Mouse (Mus musculus) adrenal gland, adult 2 months (tissue): ENCODE results near the gene Gpr83. TPM values are rescaled to one million over a fixed set of nuclear protein-coding genes. Genes with fewer than 3 reads are reported as not detected.

Experiments
- DNase-seq: peaks from one replicate; pipeline ENCODE4 v3.0.0; 2021
- long read RNA-seq: library from polyadenylated mRNA; stranded (forward); transcript quantifications from one replicate; pipeline ENCODE4 v2.0.0, GENCODE M21; 2021
- polyA plus RNA-seq: library from polyadenylated mRNA; depleted of rRNA; stranded (reverse); fragments of >200 nt; gene quantifications from 2 replicates; pipeline ENCODE4 v1.2.3, GENCODE M21; 2012; rRNA removed
- total RNA-seq, 2 experiments: library from RNA; stranded (reverse); gene quantifications; 2 replicates each; pipeline ENCODE4 v1.2.3; 2021

The Gpr83 gene
- not detected for total RNA-seq
- 0.20 and 0.31 TPM in 2 replicates for polyA plus RNA-seq
- long read RNA-seq: 0 reads

GRCm38 (mm10) chr9:14859868-14860639, at the start of gene Gpr83:
Gene Gpr83, plus strand, starts transcription at chr9:14860210.
- peak; percentile 28 for DNase-seq

GRCm38 (mm10) chr9:14821396-14821795, 38.6 kb upstream of the Gpr83 start:
- no peak for DNase-seq

GRCm38 (mm10) chr9:14824840-14825239, 35.2 kb upstream of the Gpr83 start:
- no peak for DNase-seq

- no peak for DNase-seq
These were observed 32.1 kb upstream of the Gpr83 start for GRCm38 (mm10) chr9:14827875-14828274.

DNA sequence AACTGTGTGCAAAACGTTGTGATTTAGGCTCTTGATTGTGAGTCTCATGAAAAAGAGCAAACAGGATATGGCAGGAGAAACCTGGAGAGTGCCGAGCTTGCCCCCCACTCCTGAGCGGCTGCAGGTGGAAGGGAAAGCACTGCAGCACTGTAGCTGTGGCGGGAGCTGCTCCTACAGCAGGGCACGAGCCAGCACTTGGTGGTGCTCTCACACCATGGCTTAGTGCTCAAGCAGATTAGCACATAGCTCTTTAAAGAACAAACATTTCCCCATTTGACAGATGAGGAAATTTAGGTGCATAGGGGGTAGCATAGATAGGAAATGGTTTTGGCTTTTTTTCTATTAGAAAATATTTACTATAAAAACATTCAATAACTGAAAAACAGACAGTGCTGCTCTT, 28.0 kb upstream of the Gpr83 start:
- no peak for DNase-seq

DNA sequence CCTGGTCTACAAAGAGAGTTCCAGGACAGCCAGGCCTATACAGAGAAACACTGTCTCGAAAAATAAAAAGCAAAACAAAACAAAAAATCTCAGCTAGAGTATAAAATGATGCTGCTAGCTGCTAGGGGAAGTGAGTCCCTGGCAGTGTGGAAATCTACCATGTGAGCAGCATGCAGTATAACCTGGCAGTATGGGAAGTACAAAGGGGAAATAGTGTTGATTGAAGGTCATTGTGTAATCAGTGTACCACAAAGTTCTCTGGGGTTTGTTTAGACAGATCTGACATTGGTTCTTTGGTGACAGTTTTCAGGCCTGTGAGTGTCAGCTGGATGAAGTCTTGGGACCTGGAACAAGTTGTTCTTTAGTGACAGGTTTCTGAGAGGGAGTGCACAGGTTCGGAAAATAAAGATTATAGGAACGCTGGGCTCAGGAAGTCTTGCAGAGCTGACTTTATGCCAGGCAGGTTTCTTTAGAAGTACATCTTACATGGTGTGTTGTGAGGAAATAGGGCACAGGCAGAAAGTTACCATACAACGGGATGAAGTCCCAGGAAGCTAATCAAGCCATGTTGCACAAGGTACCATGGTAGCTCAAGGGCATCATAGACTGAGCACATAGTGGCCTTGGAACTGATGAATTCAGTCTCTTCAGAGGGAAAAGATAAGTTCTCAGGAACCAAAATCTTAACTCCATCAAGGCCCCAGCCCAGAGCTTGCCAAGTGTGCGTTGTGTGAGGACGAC, 24.5 kb upstream of the Gpr83 start:
- no peak for DNase-seq

DNA sequence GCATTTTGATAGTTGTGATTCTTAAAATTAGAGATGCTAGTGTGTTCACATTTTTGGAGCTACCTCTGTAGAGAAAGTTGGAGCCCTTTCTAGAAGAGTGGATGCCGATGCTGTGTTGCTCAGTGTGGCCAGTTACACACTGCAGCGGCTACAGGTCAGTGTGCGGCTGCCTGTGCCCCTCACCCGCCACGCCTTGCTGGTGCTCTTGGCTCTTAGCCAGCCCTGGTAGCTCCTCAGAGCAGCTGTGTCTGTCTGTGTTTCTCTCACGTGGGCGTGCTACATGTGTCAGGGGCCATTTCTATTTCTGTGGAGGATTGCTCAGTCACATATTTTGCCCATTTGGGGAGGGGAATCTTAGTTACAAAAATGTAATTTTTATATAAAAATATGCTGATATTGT, 20.5 kb upstream of the Gpr83 start:
- no peak for DNase-seq

GRCm38 (mm10) chr9:14839970-14840369, 20.0 kb upstream of the Gpr83 start:
- DNase-seq: no peak

DNA sequence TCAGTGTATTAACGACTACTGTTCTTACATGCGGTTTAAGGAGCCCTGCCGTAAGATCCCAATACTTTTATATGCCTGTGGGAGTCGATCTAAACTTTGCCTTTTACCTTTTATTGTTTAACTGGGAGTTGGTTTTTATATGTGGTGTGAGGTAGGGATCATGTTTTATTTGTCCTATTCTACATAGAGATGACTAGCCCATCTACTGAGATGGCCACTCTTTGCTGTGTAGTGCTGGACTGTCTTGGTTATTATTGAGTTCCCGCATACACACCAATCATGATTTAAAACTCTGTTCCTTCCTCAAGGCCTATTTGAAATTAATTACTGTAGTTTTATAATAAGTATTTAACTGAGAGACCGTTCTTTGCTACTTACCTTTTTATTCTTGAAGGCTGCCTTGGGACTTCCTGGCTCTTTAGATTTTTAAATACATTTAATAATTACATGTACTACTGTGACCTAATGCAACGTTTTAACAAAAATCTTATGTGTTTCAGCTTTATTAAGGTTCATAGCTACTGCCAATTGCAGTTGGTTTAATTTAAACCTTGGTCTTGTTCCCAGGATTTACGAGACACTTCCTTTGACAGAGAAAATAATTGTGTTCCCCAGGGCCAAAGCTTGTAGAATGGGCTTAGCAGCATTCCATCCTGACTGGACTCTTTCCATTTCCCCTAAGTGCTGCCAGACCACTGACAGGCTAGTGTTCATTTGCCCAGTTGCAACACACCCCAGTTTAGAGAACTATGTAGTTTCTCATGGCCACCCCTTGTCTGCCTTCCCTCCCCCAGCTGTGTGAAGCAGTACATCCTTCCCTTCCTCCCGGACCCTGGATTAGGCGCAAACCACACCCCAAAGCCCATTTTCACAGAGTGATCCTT, 17.9 kb upstream of the Gpr83 start:
- DNase-seq: peak; percentile 26

GRCm38 (mm10) chr9:14843311-14843857, 16.6 kb upstream of the Gpr83 start:
- no peak for DNase-seq

DNA sequence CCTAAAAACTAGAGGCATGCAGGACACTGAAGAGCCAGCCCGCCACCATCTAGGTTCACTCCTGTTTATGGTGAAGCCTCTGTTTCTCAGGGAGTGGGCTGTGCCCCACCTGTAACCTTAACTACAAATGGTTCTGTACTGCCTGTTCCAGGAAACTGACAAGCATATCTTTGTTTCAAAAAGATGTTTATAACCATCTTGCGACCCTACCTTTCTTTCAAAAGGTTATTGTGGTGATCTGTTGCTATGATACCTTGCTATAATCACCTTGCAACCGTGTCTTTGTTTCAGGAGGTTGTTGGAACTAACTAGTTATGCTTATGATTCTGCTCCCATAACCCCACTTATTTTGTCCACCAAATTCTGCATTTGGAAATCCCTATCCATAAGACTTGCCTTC, 16.1 kb upstream of the Gpr83 start:
- DNase-seq: no peak

- no peak for DNase-seq
These were observed 13.6 kb upstream of the Gpr83 start for GRCm38 (mm10) chr9:14846428-14846827.

DNA sequence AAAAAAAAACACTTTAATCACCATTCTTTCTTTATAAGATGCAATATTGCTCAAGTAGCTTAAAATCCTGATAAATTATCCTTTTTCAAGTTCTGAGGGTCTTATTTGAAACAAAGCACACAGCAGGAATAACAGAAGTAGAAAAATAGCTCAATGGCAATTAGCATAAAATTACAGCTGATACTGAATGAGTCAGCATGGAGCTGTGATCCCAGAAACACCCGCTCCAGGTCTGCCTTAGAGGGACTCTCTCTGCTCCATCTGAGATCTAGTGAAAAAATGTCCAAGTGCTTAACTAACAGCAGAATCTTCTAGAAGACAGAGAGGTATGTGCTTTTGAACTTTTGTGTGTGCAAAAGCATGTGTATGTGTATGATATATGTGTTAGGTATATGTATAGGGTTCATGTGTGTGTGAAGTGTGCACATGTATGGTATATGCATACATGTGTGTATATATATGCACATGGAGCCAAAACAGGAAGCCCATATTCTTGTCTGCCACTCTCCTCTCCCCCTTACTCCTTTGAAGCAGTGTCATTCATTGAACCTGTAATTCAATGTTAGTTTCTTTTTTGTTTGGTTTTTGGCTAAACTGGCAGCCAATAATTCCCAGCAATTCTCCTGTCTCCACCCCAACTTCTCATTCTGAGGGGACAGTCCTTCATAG, 11.6 kb upstream of the Gpr83 start:
- no peak for DNase-seq

DNA sequence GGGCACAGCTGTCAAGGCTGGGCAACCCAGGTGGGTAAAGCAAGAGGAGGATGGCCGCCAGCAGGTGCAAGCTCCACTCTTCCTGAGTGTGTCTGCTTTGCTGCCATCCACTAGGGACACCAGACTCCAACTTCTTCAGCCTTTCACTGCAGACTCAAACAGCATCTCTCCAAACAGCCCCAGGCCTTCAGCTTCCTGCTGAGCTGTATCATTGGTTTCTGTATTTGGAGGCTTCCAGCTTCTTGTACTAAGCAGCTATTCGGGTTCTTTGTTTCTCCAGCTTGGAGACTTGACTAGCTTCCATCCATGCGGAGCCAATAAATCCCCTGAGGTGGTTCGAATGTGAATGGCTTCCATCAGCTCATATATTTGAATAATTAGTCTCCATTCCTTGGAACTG, 5.4 kb upstream of the Gpr83 start:
- DNase-seq: no peak

DNA sequence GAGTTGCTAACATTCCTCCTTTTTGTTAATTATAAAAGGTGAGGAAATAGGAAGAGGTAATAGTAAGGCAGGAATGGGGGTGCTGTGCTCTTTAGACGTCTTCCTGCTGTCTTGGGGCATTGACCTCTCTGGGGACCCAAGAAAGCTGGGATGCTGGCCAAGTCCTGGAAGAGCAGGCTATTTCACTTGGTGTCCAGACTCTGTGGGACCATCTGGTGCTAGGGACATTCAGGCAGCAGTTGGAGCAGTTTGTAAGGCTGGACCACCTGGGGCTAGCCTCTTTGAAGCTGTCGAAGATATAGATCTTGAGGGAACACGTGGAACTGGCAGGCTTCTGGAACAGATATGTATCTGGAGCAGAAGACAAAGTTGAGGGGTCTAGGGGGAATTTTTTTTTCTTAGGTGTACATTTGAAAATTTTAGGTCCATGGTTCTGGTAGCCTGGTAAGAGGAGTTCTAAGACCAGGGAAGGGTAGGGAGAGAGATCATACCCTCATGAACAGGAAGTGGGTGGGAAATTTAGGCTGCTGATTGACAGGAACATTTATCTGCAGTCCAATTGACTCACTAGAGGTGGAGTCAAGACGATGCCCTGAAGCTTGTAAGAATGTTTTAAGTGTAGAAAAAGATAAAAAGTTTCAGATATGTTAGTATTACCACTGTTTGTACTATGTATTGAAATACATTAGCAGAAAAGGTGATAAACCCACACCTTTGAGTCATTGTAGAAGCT, 2.9 kb upstream of the Gpr83 start:
- no peak for DNase-seq

GRCm38 (mm10) chr9:14858170-14858706, 1.8 kb upstream of the Gpr83 start:
- DNase-seq: no peak

DNA sequence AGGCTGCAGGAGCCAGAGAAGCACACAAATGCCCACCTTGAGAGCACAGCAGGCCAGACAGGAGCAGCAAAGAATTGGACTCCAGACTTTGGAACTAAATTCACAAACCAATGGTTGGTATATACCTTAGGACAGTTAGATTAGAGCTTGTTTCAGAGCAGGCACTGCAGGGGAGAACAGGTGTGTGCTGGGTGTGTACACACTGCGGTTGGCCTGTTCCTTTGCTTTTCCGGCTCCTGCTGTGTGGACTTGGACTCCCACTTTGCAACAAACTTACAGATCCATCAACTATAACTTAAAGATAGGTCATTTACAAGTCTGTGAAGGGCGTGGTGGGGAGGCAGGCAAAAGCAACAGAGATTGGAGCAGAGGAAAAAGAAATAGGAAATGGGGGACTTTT, 1.2 kb upstream of the Gpr83 start:
- DNase-seq: no peak

DNA sequence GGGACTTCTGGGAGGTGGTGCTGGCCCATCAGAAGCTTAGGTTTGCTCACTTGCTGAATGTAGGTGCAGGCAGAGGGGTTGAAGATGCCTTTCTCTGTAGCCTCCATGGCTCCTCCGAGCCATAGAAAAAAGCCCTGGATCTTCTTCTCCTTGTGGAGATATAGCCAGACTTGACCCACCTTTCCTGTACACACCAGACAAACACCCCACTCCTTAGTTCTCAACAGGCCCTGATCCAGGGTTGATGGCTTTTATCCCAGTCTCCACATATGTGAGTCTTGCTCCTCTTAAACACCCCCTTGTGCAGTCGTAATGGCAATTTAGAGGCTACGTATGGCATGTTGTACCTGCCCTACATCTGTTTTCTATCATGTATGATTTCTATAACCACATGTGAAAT, 3.1 kb downstream of the Gpr83 start:
- DNase-seq: no peak

- no peak for DNase-seq
These were observed 4.7 kb downstream of the Gpr83 start for GRCm38 (mm10) chr9:14864726-14865125.

DNA sequence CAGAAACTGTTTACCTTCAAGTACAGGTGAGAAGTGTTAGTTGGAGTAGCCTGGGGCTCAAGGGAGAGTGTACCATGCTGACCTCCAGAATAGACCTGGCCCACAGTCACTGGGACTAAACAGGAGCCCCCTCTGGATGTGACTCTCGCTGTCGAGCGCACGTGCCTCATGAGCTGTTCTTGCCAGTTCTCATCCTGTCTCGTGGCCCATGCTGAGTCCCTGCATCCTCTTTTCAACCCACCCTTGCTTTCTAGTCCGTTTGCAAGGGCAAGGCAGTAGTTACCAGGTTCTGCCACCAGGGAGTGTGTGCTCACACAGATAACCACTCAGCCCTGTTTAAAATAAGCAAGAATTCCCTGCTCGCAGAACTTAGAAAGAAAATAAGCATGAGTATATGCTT, 6.9 kb downstream of the Gpr83 start:
- peak; percentile 34 for DNase-seq

DNA sequence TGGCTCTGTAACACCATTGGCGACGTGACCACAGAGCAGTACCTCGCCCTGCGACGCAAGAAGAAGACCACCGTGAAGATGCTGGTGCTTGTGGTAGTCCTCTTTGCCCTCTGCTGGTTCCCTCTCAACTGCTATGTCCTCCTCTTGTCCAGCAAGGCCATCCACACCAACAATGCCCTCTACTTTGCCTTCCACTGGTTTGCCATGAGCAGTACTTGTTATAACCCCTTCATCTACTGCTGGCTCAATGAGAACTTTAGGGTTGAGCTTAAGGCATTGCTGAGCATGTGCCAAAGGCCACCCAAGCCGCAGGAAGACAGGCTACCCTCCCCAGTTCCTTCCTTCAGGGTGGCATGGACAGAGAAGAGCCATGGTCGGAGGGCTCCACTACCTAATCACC, 8.3 kb downstream of the Gpr83 start:
- DNase-seq: no peak
